Mouse (Mus musculus): ENCODE measurements around the gene Lipa. TPM values are rescaled to one million over a fixed set of nuclear protein-coding genes. Genes with fewer than 3 reads are reported as not detected.

Gene Lipa
- 28.6 and 30.3 TPM in 2 replicates for polyA plus RNA-seq (2014; fragmentation: Nextera tagmentation; extraction: Ambion mirVana)

DNA sequence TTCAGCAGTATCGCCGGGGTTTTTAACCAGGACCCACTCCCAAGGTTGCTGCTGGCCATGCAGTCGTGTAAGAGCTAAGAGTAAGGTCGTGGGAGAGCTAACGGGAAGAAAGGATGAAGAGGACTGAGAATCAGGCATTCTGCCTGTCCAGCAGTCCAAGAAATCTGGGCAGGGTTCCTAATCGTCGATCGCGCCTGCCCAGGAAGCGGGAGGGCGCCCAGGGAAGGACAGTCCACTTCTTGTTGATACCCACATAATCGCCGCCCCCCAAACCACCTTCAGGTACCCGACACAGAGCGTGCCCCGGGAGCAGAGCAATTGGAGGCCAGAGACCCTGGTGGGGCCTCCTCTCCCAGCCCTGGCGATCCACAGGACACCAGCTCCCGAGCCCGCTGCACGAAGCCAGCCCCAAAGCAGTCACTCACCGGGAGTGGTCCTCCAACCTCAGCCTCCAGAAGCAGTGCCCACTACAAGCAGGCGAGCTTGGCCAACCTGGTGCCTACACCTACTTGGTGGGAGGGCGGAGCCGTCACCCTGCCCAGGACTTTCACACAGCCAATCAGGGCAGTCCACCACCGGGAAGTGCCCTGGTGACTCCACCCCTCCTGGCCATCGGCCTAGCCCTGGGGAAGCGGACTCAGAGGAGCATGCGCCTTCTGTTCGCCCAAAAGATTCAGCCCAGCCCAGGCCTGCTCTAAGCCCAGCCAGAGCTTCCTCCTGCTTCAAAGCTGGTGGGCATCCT, at the start of gene Lipa:
Gene Lipa (minus strand): TSS at position 534 of the 742 bp plus-strand sequence.
- under 1% methylated on average over 29 of the region's 29 CpGs for WGBS
- Histone ChIP-seq H3K4me1 (replicated peaks; ENCODE audit: control insufficient read depth, insufficient read depth, low read length) (0 out of 2 replicates have a peak, but pooled peaks cover 8% of the 10 kb centered on the region), H3K9me3 (ENCODE audit: control insufficient read depth, low read length) (no peaks in the 10 kb centered on the region), H3K27me3 (ENCODE audit: control insufficient read depth, insufficient read depth, low read length) (no peaks in the 10 kb centered on the region), H3K9ac (peak within 1 kb of the TSS; percentile 79), H3K27ac (peak within 1 kb of the TSS; percentile 54; the same call in 1 of the 2 replicates), H3K36me3 (replicated peaks; ENCODE audit: control insufficient read depth, insufficient read depth) (no peaks in the 10 kb centered on the region), H3K4me3 (replicated peaks; ENCODE audit: low read length) (peak within 1 kb of the TSS; percentile 74), H3K4me2 (replicated peaks) (peak within 1 kb of the TSS; percentile 84)
- ATAC-seq (ENCODE audit: low FRiP score) (peak; percentile 100), DNase-seq (ENCODE audit: low spot score) (peak; percentile 85)

DNA sequence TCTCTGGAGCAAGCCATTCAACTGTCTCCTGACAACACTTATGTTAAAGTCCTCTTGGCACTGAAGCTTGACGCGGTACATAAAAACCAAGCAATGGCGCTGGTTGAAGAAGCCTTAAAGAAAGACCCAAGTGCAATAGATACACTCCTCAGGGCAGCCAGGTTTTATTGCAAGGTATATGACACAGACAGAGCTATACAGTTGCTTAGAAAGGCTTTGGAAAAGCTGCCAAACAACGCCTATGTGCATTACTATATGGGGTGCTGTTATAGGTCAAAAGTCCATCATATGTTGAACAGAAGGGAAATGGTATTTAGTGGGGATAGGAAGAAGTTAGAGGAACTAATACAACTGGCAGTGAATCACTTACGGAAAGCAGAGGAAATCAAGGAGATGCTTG, 46.4 kb upstream of the Lipa start:
- Histone ChIP-seq H3K4me1 (replicated peaks; ENCODE audit: control insufficient read depth, insufficient read depth, low read length) (no peaks in the 10 kb centered on the region), H3K27me3 (ENCODE audit: control insufficient read depth, insufficient read depth, low read length) (no peaks in the 10 kb centered on the region), H3K27ac (no peak overlapping the region), H3K4me2 (replicated peaks) (no peak overlapping the region), H3K36me3 (replicated peaks; ENCODE audit: control insufficient read depth, insufficient read depth) (no peaks in the 10 kb centered on the region), H3K9ac (no peak overlapping the region), H3K4me3 (replicated peaks; ENCODE audit: low read length) (no peak overlapping the region), H3K9me3 (ENCODE audit: control insufficient read depth, low read length) (no peaks in the 10 kb centered on the region)
- 94% methylated on average over 5 of the region's 5 CpGs for WGBS
- DNase-seq (ENCODE audit: low spot score), result no peak
- ATAC-seq (ENCODE audit: low FRiP score), result no peak

DNA sequence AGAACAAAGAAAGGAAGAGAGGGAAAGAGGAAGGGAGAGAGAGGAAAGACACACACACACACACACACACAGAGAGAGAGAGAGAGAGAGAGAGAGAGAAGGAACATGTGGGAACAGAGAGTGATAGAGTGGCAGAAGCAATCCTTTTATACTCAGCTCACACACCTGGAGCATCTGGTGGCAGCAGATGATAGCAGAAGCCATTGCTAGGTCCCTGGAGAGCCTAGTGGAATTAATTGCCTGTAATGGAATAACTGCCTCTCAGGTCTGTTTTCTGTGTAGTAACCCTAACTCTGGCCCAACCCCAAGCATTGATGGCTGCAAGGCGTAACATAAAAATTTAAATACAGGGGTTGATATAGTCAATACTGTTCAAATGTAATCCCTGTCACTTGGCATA, 43.8 kb upstream of the Lipa start:
- no peak for ATAC-seq (ENCODE audit: low FRiP score)
- Histone ChIP-seq H3K9me3 (ENCODE audit: control insufficient read depth, low read length) (no peaks in the 10 kb centered on the region), H3K27ac (no peak overlapping the region), H3K4me3 (replicated peaks; ENCODE audit: low read length) (no peak overlapping the region), H3K9ac (no peak overlapping the region), H3K4me1 (replicated peaks; ENCODE audit: control insufficient read depth, insufficient read depth, low read length) (no peaks in the 10 kb centered on the region), H3K4me2 (replicated peaks) (no peak overlapping the region), H3K36me3 (replicated peaks; ENCODE audit: control insufficient read depth, insufficient read depth) (no peaks in the 10 kb centered on the region), H3K27me3 (ENCODE audit: control insufficient read depth, insufficient read depth, low read length) (no peaks in the 10 kb centered on the region)
- 81% methylated on average over 1 of the region's 1 CpGs for WGBS
- no peak for DNase-seq (ENCODE audit: low spot score)

DNA sequence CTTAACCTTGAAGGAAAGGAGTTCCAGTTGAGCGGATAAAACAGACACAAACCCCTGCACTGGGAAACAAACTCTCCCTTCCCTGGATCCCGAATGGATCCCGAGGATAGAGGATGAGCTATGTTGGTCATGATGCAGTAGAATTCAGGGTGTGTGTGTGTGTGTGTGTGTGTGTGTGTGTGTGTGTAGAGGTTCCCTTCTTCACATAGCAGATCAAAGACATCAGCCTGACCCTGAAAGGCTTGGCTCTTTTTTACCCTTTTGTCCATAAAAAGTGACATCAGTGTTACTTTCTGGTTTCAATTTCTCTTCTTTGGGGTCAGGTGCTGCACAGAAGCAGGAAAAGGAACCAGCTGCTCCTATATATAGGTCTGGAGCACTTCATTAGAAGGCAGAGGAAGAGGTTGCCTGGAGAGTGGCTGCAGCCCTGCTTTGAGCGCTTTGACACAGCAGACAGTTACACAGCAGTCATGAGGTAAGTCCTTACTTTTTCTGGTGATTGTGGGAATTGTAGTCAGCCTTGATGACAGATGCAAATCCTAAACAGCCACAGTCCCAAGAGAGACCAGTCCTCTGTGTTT, 42.7 kb upstream of the Lipa start:
- ATAC-seq (ENCODE audit: low FRiP score), result no peak
- Histone ChIP-seq H3K27ac (no peak overlapping the region), H3K4me3 (replicated peaks; ENCODE audit: low read length) (no peak overlapping the region), H3K27me3 (ENCODE audit: control insufficient read depth, insufficient read depth, low read length) (no peaks in the 10 kb centered on the region), H3K36me3 (replicated peaks; ENCODE audit: control insufficient read depth, insufficient read depth) (no peaks in the 10 kb centered on the region), H3K4me1 (replicated peaks; ENCODE audit: control insufficient read depth, insufficient read depth, low read length) (no peaks in the 10 kb centered on the region), H3K9me3 (ENCODE audit: control insufficient read depth, low read length) (no peaks in the 10 kb centered on the region), H3K4me2 (replicated peaks) (no peak overlapping the region), H3K9ac (no peak overlapping the region)
- no peak for DNase-seq (ENCODE audit: low spot score)
- 78% methylated on average over 4 of the region's 4 CpGs for WGBS

DNA sequence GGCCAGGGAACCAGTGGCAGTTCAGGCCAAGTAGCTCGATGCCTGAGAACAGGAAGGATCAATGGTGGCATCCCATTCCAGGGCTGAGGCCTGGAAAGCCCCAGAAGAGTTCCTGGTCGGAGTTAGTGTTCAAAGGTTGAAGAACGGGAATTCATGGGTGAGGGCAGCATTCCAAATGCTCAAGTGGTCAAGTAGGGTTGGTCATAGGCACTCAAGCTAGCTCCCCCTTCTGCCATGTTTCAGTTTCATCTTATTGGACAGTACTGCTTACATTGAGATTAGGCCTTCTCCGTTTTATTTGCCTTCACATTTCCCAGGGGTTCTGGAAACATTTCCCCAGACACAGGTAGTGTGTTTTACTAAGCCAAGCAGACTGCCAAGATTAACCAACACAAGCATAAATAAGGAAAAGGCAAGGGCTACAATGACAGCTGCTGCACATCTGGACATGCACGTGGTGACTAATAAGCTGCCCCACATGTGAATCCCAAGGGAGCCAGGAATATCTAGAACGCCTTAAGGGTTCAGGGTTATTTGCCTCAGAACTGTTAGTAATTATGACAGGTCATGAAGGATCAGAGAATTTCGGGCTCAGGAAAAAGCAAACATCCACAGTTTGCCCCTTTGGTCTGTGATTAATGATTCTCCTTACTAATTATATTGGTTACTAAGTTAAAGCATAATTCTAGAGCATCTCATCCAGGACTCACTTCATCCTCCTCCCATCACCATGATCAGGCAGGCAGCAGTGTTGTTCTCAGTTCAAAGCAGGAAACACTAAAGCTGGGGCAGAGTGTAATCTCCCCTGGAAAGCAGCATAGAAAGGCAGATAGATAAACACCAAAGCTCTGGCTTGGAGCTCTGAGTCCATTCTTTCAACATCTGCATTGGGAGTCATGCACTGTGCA, 42.0 kb upstream of the Lipa start:
- Histone ChIP-seq H3K9ac (no peak overlapping the region), H3K4me1 (replicated peaks; ENCODE audit: control insufficient read depth, insufficient read depth, low read length) (no peaks in the 10 kb centered on the region), H3K4me3 (replicated peaks; ENCODE audit: low read length) (no peak overlapping the region), H3K27ac (no peak overlapping the region), H3K9me3 (ENCODE audit: control insufficient read depth, low read length) (no peaks in the 10 kb centered on the region), H3K4me2 (replicated peaks) (no peak overlapping the region), H3K27me3 (ENCODE audit: control insufficient read depth, insufficient read depth, low read length) (no peaks in the 10 kb centered on the region), H3K36me3 (replicated peaks; ENCODE audit: control insufficient read depth, insufficient read depth) (no peaks in the 10 kb centered on the region)
- no peak for ATAC-seq (ENCODE audit: low FRiP score)
- 77% methylated on average over 7 of the region's 7 CpGs for WGBS
- DNase-seq (ENCODE audit: low spot score), result no peak

DNA sequence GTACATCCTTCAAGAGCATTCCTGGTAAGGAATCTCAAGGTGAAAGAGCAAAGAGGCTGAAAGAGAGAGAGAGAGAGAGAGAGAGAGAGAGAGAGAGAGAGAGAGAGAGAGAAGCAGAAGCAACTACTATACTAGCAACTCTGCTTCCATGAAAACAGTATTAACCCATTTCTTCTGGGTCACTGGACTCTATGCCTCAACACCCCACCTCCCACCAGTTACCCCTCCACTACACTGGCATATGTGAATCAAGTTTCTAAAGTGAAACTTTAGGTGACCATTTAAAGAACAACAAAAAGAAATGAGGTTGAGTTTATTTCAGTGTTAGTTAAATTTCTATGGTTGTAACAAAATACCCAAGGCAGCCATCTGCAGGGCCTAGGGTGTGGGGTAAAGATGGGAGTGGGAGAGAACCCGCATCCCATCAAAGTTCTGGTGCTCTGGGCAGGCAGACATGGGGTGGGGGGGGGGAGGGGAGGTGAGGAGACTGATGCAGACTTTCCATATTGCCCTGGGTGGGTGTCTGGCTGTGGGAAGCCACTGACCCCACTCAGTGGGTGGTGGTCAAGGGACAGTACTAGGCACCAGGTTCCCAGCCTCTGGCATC, 39.0 kb upstream of the Lipa start:
- no peak overlapping the region for H3K9ac ChIP-seq
- H3K9me3 ChIP-seq (ENCODE audit: control insufficient read depth, low read length), result no peaks in the 10 kb centered on the region
- H3K4me3 ChIP-seq (replicated peaks; ENCODE audit: low read length), result no peak overlapping the region
- DNase-seq (ENCODE audit: low spot score) (no peak), ATAC-seq (ENCODE audit: low FRiP score) (no peak)
- H3K36me3 ChIP-seq (replicated peaks; ENCODE audit: control insufficient read depth, insufficient read depth), result no peaks in the 10 kb centered on the region
- H3K27me3 ChIP-seq (ENCODE audit: control insufficient read depth, insufficient read depth, low read length), result no peaks in the 10 kb centered on the region
- H3K27ac ChIP-seq, result no peak overlapping the region
- H3K4me1 ChIP-seq (replicated peaks; ENCODE audit: control insufficient read depth, insufficient read depth, low read length), result no peaks in the 10 kb centered on the region
- WGBS, result 81% methylated on average over 1 of the region's 1 CpGs
- H3K4me2 ChIP-seq (replicated peaks), result no peak overlapping the region

DNA sequence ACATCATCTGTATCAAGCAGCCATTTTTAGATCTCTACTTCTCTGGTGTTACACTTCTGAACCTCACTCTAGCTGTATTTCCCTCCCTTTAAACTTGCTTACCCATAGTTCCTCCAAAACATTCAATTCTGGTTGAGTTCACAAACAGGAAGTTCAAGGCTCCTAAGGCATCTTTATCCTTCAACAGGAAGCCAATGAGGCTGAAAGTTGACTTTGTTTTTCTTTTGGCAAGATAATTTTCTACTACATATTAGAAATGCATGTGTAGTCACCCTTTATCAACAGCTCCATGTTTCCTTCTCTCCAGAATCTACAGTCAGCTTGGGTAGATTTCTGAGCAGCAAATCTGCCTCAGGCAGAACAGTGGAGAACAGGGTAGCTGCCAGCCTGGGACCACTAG, 35.3 kb upstream of the Lipa start:
- ATAC-seq (ENCODE audit: low FRiP score) (no peak), DNase-seq (ENCODE audit: low spot score) (no peak)
- Histone ChIP-seq H3K9me3 (ENCODE audit: control insufficient read depth, low read length) (no peaks in the 10 kb centered on the region), H3K4me3 (replicated peaks; ENCODE audit: low read length) (no peak overlapping the region), H3K4me1 (replicated peaks; ENCODE audit: control insufficient read depth, insufficient read depth, low read length) (no peaks in the 10 kb centered on the region), H3K27me3 (ENCODE audit: control insufficient read depth, insufficient read depth, low read length) (no peaks in the 10 kb centered on the region), H3K4me2 (replicated peaks) (no peak overlapping the region), H3K36me3 (replicated peaks; ENCODE audit: control insufficient read depth, insufficient read depth) (no peaks in the 10 kb centered on the region), H3K27ac (no peak overlapping the region), H3K9ac (no peak overlapping the region)

DNA sequence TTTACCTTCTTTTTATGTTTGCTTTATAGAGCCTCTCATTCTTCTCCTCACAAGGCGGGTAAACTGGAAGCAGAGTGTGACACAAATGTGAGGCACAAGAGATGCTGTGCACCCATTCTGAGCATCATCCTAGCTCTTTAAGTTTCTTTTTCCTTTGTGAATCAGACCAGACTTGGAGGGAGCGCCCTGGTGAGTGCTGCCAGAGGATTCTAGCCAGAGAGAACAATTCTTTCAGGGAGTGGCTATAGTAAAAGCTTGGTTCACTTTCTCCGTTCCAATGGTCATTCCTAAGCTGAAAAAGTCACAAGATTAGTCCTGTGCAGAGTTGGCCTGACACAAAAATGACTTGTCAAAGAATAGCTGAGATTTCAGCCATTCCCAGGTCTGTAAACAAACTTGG, 29.3 kb upstream of the Lipa start:
- Histone ChIP-seq H3K4me1 (replicated peaks; ENCODE audit: control insufficient read depth, insufficient read depth, low read length) (no peaks in the 10 kb centered on the region), H3K27ac (no peak overlapping the region), H3K9me3 (ENCODE audit: control insufficient read depth, low read length) (no peaks in the 10 kb centered on the region), H3K36me3 (replicated peaks; ENCODE audit: control insufficient read depth, insufficient read depth) (no peaks in the 10 kb centered on the region), H3K9ac (no peak overlapping the region), H3K4me2 (replicated peaks) (no peak overlapping the region), H3K27me3 (ENCODE audit: control insufficient read depth, insufficient read depth, low read length) (no peaks in the 10 kb centered on the region), H3K4me3 (replicated peaks; ENCODE audit: low read length) (no peak overlapping the region)
- no peak for DNase-seq (ENCODE audit: low spot score)
- no peak for ATAC-seq (ENCODE audit: low FRiP score)
- 79% methylated on average over 3 of the region's 3 CpGs for WGBS

DNA sequence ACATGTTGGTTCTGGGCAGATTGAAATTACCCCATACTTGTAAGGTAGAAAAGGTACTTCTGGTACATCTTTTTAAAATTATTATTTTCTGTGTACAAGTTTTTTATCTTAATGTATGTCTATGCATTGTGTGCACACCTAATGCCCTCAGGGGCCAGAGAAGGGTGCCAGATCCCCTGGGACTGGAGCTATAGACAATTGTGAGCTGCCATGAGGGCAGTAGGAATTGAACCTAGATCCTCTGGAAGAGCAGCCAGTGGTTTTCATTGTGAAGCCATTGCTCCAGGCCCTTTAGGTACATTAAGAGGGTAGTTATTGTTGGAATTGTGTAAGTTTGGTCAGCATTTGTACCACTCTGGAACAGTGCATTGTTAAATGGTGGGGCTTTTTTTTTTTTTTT, 26.8 kb upstream of the Lipa start:
- ATAC-seq (ENCODE audit: low FRiP score) (no peak), DNase-seq (ENCODE audit: low spot score) (no peak)
- no peak overlapping the region for H3K27ac ChIP-seq
- H3K4me2 ChIP-seq (replicated peaks), result no peak overlapping the region
- no peak overlapping the region for H3K9ac ChIP-seq
- H3K4me3 ChIP-seq (replicated peaks; ENCODE audit: low read length), result no peak overlapping the region
- no peaks in the 10 kb centered on the region for H3K9me3 ChIP-seq (ENCODE audit: control insufficient read depth, low read length)
- H3K36me3 ChIP-seq (replicated peaks; ENCODE audit: control insufficient read depth, insufficient read depth), result no peaks in the 10 kb centered on the region
- H3K4me1 ChIP-seq (replicated peaks; ENCODE audit: control insufficient read depth, insufficient read depth, low read length), result no peaks in the 10 kb centered on the region
- H3K27me3 ChIP-seq (ENCODE audit: control insufficient read depth, insufficient read depth, low read length), result no peaks in the 10 kb centered on the region
